ENCODE assay signal across 14 mouse cellular contexts in the genomic region with DNA sequence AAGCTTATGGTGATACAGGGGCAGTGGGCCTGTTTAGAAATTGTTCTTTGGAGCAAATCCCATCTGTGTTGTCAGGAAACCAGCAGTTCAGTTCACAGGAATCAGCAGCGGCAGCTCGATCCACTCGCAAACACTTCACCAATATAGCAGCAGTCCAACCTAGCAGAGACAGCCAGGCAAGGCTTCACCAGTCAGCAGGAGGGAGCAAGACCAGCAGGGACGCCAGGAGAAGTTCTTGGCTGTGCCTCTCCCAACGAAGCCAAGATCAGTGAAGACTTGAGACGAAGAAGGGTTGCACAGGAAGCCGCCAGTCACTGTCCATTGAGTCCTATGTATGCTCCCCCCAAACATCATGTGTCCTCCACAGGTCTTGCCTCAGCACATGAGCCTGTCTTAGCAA.
"Had no signal": no experiment of that assay in that cellular context is flagged by ENCODE, and none has a peak within 500 bp of the region (broad histone marks: within the 10 kb centered on the region; RNA-seq: fewer than 3 reads in every experiment).

No protein-coding gene starts in this region.

- DNase-seq: kidney, adult 8-10 months; kidney, postnatal 36 days; left cerebral cortex, postnatal 4 days; midbrain, embryonic 14.5 days; right cerebral cortex, adult 18-20 months; right cerebral cortex, postnatal 25 days; thymus, postnatal 36 days had no signal

- H3K4me1 ChIP-seq: limb, embryonic 13.5 days; midbrain, embryonic 10.5 days; neural tube, embryonic 15.5 days had no signal

- H3K9ac ChIP-seq: limb, embryonic 13.5 days; liver, embryonic 14.5 days; neural tube, embryonic 15.5 days had no signal

- H3K4me2 ChIP-seq: limb, embryonic 13.5 days; neural tube, embryonic 15.5 days had no signal

- H3K27me3 ChIP-seq: limb, embryonic 13.5 days; neural tube, embryonic 15.5 days had no signal

- H3K27ac ChIP-seq: kidney, postnatal 0 days; layer of hippocampus, adult 2 months; limb, embryonic 13.5 days; liver, embryonic 14.5 days; midbrain, embryonic 10.5 days; neural tube, embryonic 15.5 days had no signal

- H3K9me3 ChIP-seq: limb, embryonic 13.5 days; midbrain, embryonic 10.5 days; neural tube, embryonic 15.5 days had no signal

- H3K4me3 ChIP-seq: layer of hippocampus, adult 2 months; limb, embryonic 13.5 days; midbrain, embryonic 10.5 days; myocyte; neural tube, embryonic 15.5 days had no signal
